Mouse (Mus musculus): ENCODE data around the gene Dcdc2b.

GRCm38 (mm10) chr4:129626035-129626434 is 12.0 kb upstream of the Dcdc2b start:
- TF ChIP-seq CTCF (IDR thresholded peaks at IDR 0.05) (no peak), EP300 (IDR thresholded peaks at IDR 0.05) (no peak)

All from lung, postnatal 0 days (tissue).